Mouse (Mus musculus) hindbrain, postnatal 0 days (tissue): Measurements from ENCODE around the gene Ankrd61. TPM values are rescaled to one million over a fixed set of nuclear protein-coding genes. Genes with fewer than 3 reads are reported as not detected.

ENCODE experiments used
- ATAC-seq: fragments of 200-750 bp; cut with Nextera tagmentation; 2 replicates; pipeline ENCODE4 v1.8.0; 2017; ENCODE audit warnings: mild to moderate bottlenecking, moderate TSS enrichment, moderate library complexity
- DNase-seq: peaks from one replicate; pipeline ENCODE4 v3.0.0-alpha.2; 2015; ENCODE audit warnings: low spot score
- H3K27ac ChIP-seq: fragments of 300-500 bp; sonication (generic); 2 replicates; pipeline ENCODE4 v1.5.1; 2014; ENCODE audit warnings: mild to moderate bottlenecking
- H3K27me3 ChIP-seq: fragments of 300-500 bp; sonication (generic); 2 replicates; pipeline ENCODE4 v1.6.1; 2014; ENCODE audit warnings: low read length, mixed read lengths; ENCODE audit not compliant: insufficient read depth
- H3K36me3 ChIP-seq: fragments of 300-500 bp; sonication (generic); 2 replicates; pipeline ENCODE4 v1.6.1; 2014; ENCODE audit warnings: low read length, mixed read lengths; ENCODE audit not compliant: insufficient read depth
- H3K4me1 ChIP-seq: fragments of 300-500 bp; sonication (generic); 2 replicates; pipeline ENCODE4 v1.6.1; 2014; ENCODE audit warnings: antibody characterized with exemption, low read length, mixed read lengths; ENCODE audit not compliant: insufficient read depth
- H3K4me2 ChIP-seq: fragments of 300-500 bp; sonication (generic); 2 replicates; pipeline ENCODE4 v1.6.1; 2014; ENCODE audit warnings: low read depth, mild to moderate bottlenecking, low read length, moderate library complexity, mixed read lengths
- H3K4me3 ChIP-seq: fragments of 300-500 bp; sonication (generic); 2 replicates; pipeline ENCODE4 v1.5.1; 2014; ENCODE audit warnings: low read length
- H3K9ac ChIP-seq: fragments of 300-500 bp; sonication (generic); replicated peaks from 2 replicates; pipeline ENCODE4 v1.6.1; 2014; ENCODE audit warnings: mild to moderate bottlenecking, low read length, moderate library complexity, mixed read lengths
- H3K9me3 ChIP-seq: fragments of 300-500 bp; sonication (generic); 2 replicates; pipeline ENCODE4 v1.6.1; 2016; ENCODE audit warnings: low read length, mixed read lengths
- CTCF ChIP-seq: IDR thresholded peaks from 2 replicates; pipeline ENCODE4 v1.5.1; 2016; ENCODE audit warnings: antibody characterized with exemption, control low read depth, low read depth
- WGBS: fragments of 180-500 bp; shearing (Covaris S2); extraction: QIAGEN DNeasy Blood & Tissue Kit; methylation state at CpG from one replicate; pipeline ENCODE4 v1.1.7; 2014; 5-methylcytosine and 5-hydroxymethylcytosine counted together
- polyA plus RNA-seq: library from polyadenylated mRNA; unstranded; fragments of >200 nt; fragmentation: Nextera tagmentation; extraction: Ambion mirVana; gene quantifications from 2 replicates; pipeline ENCODE4 v1.2.1, GENCODE M21; 2015
- total RNA-seq: library from RNA; depleted of rRNA; stranded (reverse); fragments of >200 nt; gene quantifications from 2 replicates; pipeline ENCODE4 v1.2.3, GENCODE M21; 2014

Gene Ankrd61
- total and polyA plus RNA-seq, 2 experiments from 2014 or later: 0.38 TPM; not detected in 1

- H3K36me3 ChIP-seq: peaks cover 30% of the 10 kb centered on the region
- peak; percentile 66 for TF ChIP-seq CTCF
- H3K4me1 ChIP-seq: no peaks in the 10 kb centered on the region
- H3K9me3 ChIP-seq: no peaks in the 10 kb centered on the region
- DNase-seq (peak; percentile 58), ATAC-seq (no peak)
- no peak overlapping the region for H3K27ac ChIP-seq
- no peak overlapping the region for H3K9ac ChIP-seq
- no peaks in the 10 kb centered on the region for H3K27me3 ChIP-seq
- no peak overlapping the region for H3K4me3 ChIP-seq
- WGBS: 44% methylated on average over 5 of the region's 5 CpGs
- no peak overlapping the region for H3K4me2 ChIP-seq
These were observed 19.9 kb upstream of the Ankrd61 start for GRCm38 (mm10) chr5:143917418-143917817.

DNA sequence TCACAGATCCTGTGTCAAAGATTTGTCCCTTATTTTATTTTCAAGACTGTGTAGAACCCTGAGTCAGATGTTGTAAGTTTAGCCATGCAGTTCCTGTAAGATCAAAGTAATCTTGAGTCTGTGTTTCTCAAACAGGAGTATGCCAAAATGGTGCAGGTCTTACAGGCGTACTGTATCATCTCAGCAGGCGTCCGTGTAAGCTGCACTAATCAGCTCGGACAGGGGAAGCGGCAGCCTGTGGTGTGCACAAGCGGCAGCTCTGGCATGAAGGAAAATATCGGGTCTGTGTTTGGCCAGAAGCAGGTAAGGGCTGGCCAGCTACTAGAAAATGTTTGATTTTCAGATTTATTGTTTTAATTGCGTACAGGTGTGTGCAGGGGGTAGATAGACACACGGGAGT, 18.7 kb upstream of the Ankrd61 start:
- Histone ChIP-seq H3K4me3 (no peak overlapping the region), H3K9ac (no peak overlapping the region), H3K9me3 (no peaks in the 10 kb centered on the region), H3K4me2 (no peak overlapping the region), H3K36me3 (peaks cover 25% of the 10 kb centered on the region), H3K27ac (no peak overlapping the region), H3K27me3 (no peaks in the 10 kb centered on the region), H3K4me1 (no peaks in the 10 kb centered on the region)
- TF ChIP-seq CTCF: no peak
- 83% methylated on average over 9 of the region's 9 CpGs for WGBS
- no peak for DNase-seq
- ATAC-seq: no peak

DNA sequence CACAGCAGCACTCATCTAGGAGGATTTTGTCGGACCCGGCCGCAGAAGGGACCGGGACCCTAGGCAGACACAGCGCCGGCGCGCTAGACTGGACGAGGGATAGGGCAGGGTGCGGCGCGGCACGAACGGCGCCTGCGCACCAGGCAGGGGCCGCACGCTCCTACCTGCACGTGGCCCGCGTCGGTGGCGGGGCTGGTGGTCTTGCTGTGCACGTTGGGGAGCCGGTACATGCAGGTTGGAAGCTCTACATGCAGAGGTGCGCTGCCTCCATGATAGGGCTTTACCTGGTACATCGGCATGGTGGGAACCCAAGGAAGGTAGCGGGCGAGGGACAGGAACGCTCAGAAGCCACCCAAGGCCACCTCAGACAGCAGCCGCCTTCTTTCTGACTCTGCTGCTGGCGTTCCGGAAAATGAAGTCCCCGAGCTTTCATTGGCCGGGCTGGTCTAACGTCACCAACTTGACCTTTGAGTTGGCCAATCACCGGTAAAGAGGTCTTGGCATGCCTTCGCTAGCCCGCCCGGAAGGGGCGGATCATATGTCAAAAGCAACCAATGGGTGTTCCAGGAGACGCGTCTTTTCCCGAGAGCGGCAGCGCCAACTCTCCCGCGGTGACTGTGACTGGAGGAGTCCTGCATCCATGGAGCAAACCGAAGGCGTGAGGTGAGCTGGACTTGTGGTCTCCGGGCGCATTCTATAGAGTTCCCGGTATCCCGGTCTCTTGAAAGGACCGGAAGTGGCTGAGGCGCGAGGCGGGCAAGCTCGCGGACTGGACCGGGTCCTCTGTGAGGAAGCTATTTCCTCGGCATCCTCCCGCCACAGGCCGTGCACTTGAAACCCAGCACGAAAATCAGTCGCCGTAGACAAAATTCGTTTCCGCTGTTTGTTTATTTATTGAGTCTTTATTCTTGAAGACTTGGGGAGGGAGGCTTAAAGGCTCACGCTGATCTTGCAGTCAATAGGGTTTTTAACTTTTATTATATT, 12.2 kb upstream of the Ankrd61 start, which contains the start of the genes Aimp2 and Pms2:
Aimp2 (minus strand) TSS at position 431 of the 984 bp plus-strand sequence.
Pms2 (plus strand) TSS at position 548 of the 984 bp plus-strand sequence.
- no peaks in the 10 kb centered on the region for H3K9me3 ChIP-seq
- WGBS: under 1% methylated on average over 70 of the region's 70 CpGs
- peaks cover 9% of the 10 kb centered on the region; the same call in 1 of the 2 replicates for H3K36me3 ChIP-seq
- peak within 1 kb of the TSS; percentile 58 for H3K4me3 ChIP-seq
- H3K27me3 ChIP-seq: no peaks in the 10 kb centered on the region
- DNase-seq (peak; percentile 99), ATAC-seq (peak; percentile 100)
- no peak for TF ChIP-seq CTCF
- H3K4me2 ChIP-seq: peak within 1 kb of the TSS; percentile 68
- peak within 1 kb of the TSS; percentile 85 for H3K27ac ChIP-seq
- peaks cover 7% of the 10 kb centered on the region; the same call in 1 of the 2 replicates for H3K4me1 ChIP-seq
- H3K9ac ChIP-seq: peak within 1 kb of the TSS; percentile 55

- H3K36me3 ChIP-seq: peaks cover 16% of the 10 kb centered on the region; the same call in 1 of the 2 replicates
- TF ChIP-seq CTCF: no peak
- peaks cover 7% of the 10 kb centered on the region; the same call in 1 of the 2 replicates for H3K4me1 ChIP-seq
- ATAC-seq: no peak
- peak overlapping the region; percentile 85 for H3K27ac ChIP-seq
- WGBS: 3% methylated on average over 9 of the region's 9 CpGs
- no peak for DNase-seq
- H3K4me3 ChIP-seq: peak overlapping the region; percentile 58
- peak overlapping the region; percentile 55 for H3K9ac ChIP-seq
- H3K9me3 ChIP-seq: no peaks in the 10 kb centered on the region
- no peaks in the 10 kb centered on the region for H3K27me3 ChIP-seq
- peak overlapping the region; percentile 68 for H3K4me2 ChIP-seq
These were observed 11.4 kb upstream of the Ankrd61 start for GRCm38 (mm10) chr5:143908926-143909325.

DNA sequence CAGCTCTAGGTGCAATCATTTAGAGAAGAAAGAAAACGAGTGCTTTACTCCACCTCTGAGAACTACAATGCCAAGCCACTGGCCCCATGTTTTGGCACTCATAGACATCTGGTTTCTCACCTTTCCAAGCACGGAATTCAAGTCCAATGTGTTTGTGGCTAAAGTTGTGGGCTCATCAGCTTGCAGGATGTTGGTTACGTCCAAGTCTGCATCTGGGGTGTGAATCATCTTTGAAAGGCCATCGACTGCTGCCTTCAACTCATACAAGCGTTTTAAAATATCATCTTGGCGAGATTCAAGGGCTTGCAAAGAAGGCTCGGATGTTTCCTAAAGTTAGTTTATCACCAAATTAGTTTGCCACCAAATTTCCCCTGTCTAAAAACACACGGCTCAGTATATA, 8.9 kb upstream of the Ankrd61 start:
- 91% methylated on average over 8 of the region's 8 CpGs for WGBS
- no peak overlapping the region for H3K4me3 ChIP-seq
- DNase-seq: no peak
- H3K9me3 ChIP-seq: no peaks in the 10 kb centered on the region
- H3K4me1 ChIP-seq: peaks cover 7% of the 10 kb centered on the region; the same call in 1 of the 2 replicates
- H3K27me3 ChIP-seq: no peaks in the 10 kb centered on the region
- TF ChIP-seq CTCF: no peak
- H3K27ac ChIP-seq: no peak overlapping the region
- peaks cover 39% of the 10 kb centered on the region for H3K36me3 ChIP-seq
- ATAC-seq: no peak
- H3K9ac ChIP-seq: no peak overlapping the region
- H3K4me2 ChIP-seq: no peak overlapping the region

DNA sequence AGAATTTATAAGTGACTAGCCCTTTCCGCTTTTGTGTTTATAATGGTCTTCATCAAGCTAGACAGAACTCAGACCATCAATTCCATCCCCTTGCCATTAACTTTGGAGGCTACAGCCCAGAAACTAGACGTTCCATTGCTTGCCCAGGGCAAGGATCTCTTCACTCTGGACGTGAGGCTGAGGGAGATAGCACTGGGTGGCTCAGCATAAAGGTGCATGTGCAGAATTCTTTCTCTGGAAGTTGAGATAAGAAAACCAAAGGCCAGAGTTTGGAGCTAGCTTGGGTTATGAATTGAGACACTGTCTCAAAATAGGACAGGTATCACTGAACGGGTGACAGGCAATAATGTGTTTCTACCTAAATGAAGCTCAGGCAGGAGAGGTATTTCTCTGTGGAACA, 6.3 kb upstream of the Ankrd61 start:
- no peak for ATAC-seq
- TF ChIP-seq CTCF: no peak
- H3K36me3 ChIP-seq: peaks cover 57% of the 10 kb centered on the region

DNA sequence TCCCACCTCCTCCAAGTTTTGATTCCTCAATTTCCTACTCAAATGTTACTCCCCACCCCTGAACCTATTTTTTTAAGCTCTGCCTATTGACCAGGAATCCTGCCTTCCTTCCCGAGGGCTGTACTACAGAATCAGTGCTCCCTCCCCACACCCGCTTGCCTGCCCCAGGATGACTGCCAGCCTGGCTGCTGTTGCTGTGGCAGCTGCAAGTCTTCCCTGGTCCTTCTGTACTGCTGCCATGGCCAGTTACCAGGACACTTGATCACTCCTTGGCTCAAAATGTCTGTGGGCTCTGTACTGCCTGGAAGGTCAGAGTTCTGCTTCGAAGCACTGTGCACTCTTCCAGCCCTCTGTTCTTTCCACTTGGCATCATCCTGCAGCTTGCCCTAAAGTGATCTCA, 4.6 kb upstream of the Ankrd61 start:
- Histone ChIP-seq H3K9ac (no peak overlapping the region), H3K4me1 (no peaks in the 10 kb centered on the region), H3K4me2 (no peak overlapping the region), H3K4me3 (no peak overlapping the region), H3K36me3 (peaks cover 71% of the 10 kb centered on the region), H3K27me3 (no peaks in the 10 kb centered on the region), H3K9me3 (no peaks in the 10 kb centered on the region), H3K27ac (no peak overlapping the region)
- WGBS: 68% methylated on average over 3 of the region's 3 CpGs
- ATAC-seq: peak; percentile 58; the same call in 1 of the 2 replicates
- no peak for TF ChIP-seq CTCF
- peak; percentile 55 for DNase-seq

More for the DNA sequence above, 6.3 kb upstream of the Ankrd61 start:
- no peak overlapping the region for H3K4me2 ChIP-seq
- WGBS: 93% methylated on average over 4 of the region's 4 CpGs
- no peaks in the 10 kb centered on the region for H3K9me3 ChIP-seq
- H3K9ac ChIP-seq: no peak overlapping the region
- no peaks in the 10 kb centered on the region; the same call in 1 of the 2 replicates for H3K4me1 ChIP-seq
- H3K27me3 ChIP-seq: no peaks in the 10 kb centered on the region
- no peak overlapping the region for H3K27ac ChIP-seq
- no peak overlapping the region for H3K4me3 ChIP-seq
- no peak for DNase-seq
